28 mouse cellular contexts compared by ENCODE assay signal in the genomic region with DNA sequence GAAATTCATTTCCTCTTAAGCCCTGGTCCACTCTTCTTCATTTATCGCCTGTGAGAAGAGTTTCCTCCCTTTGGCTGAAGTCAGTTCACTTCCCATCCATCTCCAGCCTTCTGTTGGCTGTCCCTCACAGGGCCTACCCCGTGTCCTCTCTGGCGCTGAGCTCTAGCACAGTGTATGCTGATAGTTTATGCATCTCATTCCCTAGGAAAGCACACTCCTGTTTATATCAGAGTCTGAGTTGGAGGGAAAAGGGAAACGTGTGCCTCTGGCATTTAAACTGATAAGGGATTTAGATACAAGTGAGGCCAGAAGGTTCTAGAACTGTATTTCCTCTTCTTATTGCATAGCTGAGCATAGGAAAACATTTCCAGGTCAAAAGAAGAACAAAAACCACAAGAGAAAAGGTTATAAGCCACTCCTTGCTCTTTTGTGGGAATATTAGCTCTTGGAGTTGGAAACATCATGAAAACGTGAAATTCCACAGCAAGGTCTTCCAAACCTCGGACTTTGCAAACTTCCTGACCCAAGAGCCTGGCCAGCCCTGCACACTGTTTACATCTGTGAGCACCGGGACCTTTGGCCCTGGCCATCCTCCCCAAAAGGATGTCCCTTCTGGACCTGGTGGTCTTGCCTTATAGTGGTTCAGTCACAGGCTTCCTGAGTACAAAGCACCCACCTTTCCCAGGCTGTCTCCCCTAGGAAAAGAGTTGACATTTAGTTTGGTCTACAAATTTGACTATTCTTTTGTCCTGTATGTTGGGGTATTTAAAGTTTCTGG.
A peak's percentile ranks its signal among the peaks of the same experiment; 100 is the strongest.
DNase-seq lines count a peak whose midpoint lies in the region; ATAC-seq and TF ChIP-seq lines count a peak whose summit lies in the region.
"Had no signal": no experiment of that assay in that cellular context is flagged by ENCODE, and none has a peak within 500 bp of the region (broad histone marks: within the 10 kb centered on the region; RNA-seq: fewer than 3 reads in every experiment).

No protein-coding gene starts in this region.

- DNase-seq in heart, adult 8-10 months (ENCODE audit: low spot score), result no peak
- peak; percentile 12 for DNase-seq in liver, adult 2 months (ENCODE audit: extremely low read depth, low read depth, low spot score)
- no peak for DNase-seq in liver
- DNase-seq in spleen, adult 2 months (ENCODE audit: low read depth in 1 of 2, low spot score in 2 of 2), result no peak
- DNase-seq in spleen, adult 18-20 months, result no peak
- DNase-seq in stomach, postnatal 0 days (ENCODE audit: low spot score), result no peak
- DNase-seq: adrenal gland, adult 8-10 months; cerebellum, adult 11-12 months; cerebellum, postnatal 10 days; heart, postnatal 10 days; kidney, adult 2 months; kidney, postnatal 10 days; left cerebral cortex, postnatal 4 days; retina, postnatal 1 day; right cerebral cortex, postnatal 25 days had no signal

- peaks cover 13% of the 10 kb centered on the region for H3K4me1 ChIP-seq in heart, embryonic 12.5 days (replicated peaks)
- H3K4me1 ChIP-seq in liver, adult 2 months (ENCODE audit: control insufficient read depth, insufficient read depth, low read length), result no peaks in the 10 kb centered on the region
- no peaks in the 10 kb centered on the region for H3K4me1 ChIP-seq in spleen, adult 2 months (ENCODE audit: control insufficient read depth, insufficient read depth, insufficient read length)
- no peaks in the 10 kb centered on the region for H3K4me1 ChIP-seq in stomach, postnatal 0 days (replicated peaks; ENCODE audit: control insufficient read depth, insufficient read depth)
- no peaks in the 10 kb centered on the region for H3K4me1 ChIP-seq in forebrain, embryonic 16.5 days (replicated peaks; ENCODE audit: control insufficient read depth, insufficient read depth, low read length)
- H3K4me1 ChIP-seq: embryonic facial prominence, embryonic 10.5 days; limb, embryonic 15.5 days; midbrain, embryonic 10.5 days; neural tube, embryonic 13.5 days had no signal

- TF ChIP-seq POLR2A in liver, adult 2 months (IDR thresholded peaks at IDR 0.05; ENCODE audit: extremely low read depth, insufficient read depth, low read length), result no peak
- no peak for TF ChIP-seq POLR2A in spleen, adult 2 months (IDR thresholded peaks at IDR 0.05; ENCODE audit: low read depth, low read length)

- no peak overlapping the region for H3K4me3 ChIP-seq in heart, embryonic 12.5 days
- H3K4me3 ChIP-seq in liver, adult 2 months (ENCODE audit: insufficient read depth, low read depth, low read length), result no peak overlapping the region
- no peak overlapping the region for H3K4me3 ChIP-seq in spleen, adult 2 months (ENCODE audit: extremely low read depth, insufficient read depth, insufficient read length)
- H3K4me3 ChIP-seq in stomach, postnatal 0 days (ENCODE audit: low read depth, low read length), result no peak overlapping the region
- no peak overlapping the region for H3K4me3 ChIP-seq in forebrain, embryonic 16.5 days (replicated peaks; ENCODE audit: low read length)
- H3K4me3 ChIP-seq: embryonic facial prominence, embryonic 10.5 days; left cerebral cortex, adult 2 months; limb, embryonic 15.5 days; midbrain, embryonic 10.5 days; myocyte; neural tube, embryonic 13.5 days had no signal

- ATAC-seq in heart, embryonic 12.5 days (ENCODE audit: insufficient number of reproducible peaks, low FRiP score), result peak; percentile 67
- 0 out of 2 replicates have a peak, but pooled peaks have one; percentile 54 for ATAC-seq in stomach, postnatal 0 days (ENCODE audit: low FRiP score, low TSS enrichment)
- ATAC-seq in forebrain, embryonic 16.5 days, result no peak
- ATAC-seq: CD4-positive, CD25-positive, alpha-beta regulatory T cell, adult 4 months; inflammation-experienced regulatory T-cells, adult 6 months; midbrain, embryonic 16.5 days; Patski had no signal

- TF ChIP-seq EP300 in stomach, postnatal 0 days (optimal IDR thresholded peaks at IDR 0.05), result no peak

- 45% methylated on average over 7 of the region's 7 CpGs for WGBS in heart, embryonic 12.5 days
- WGBS in liver, adult 2 months, result 70% methylated on average over 7 of the region's 7 CpGs
- 82% methylated on average over 7 of the region's 7 CpGs for WGBS in spleen, adult 2 months
- 46% methylated on average over 7 of the region's 7 CpGs for WGBS in stomach, postnatal 0 days
- 81% methylated on average over 7 of the region's 7 CpGs for WGBS in forebrain, embryonic 16.5 days

- H3K79me2 ChIP-seq in liver, adult 2 months (ENCODE audit: control insufficient read depth, insufficient read depth, low read length), result no peaks in the 10 kb centered on the region

- no peak overlapping the region for H3K27ac ChIP-seq in heart, embryonic 12.5 days (ENCODE audit: poor library complexity, severe bottlenecking)
- 0 out of 2 replicates have a peak overlapping the region, but pooled peaks have one; percentile 34 for H3K27ac ChIP-seq in liver, adult 2 months (replicated peaks; ENCODE audit: insufficient read depth, low read depth, low read length)
- peak overlapping the region; percentile 20; the same call in 1 of the 2 replicates for H3K27ac ChIP-seq in spleen, adult 2 months (ENCODE audit: insufficient read depth, low read length)
- no peak overlapping the region for H3K27ac ChIP-seq in stomach, postnatal 0 days (replicated peaks)
- no peak overlapping the region for H3K27ac ChIP-seq in forebrain, embryonic 16.5 days (ENCODE audit: low read length)
- H3K27ac ChIP-seq: embryonic facial prominence, embryonic 10.5 days; hindbrain, embryonic 14.5 days; left cerebral cortex, adult 2 months; limb, embryonic 15.5 days; midbrain, embryonic 10.5 days; neural tube, embryonic 13.5 days had no signal

- H3K4me2 ChIP-seq in heart, embryonic 12.5 days, result no peak overlapping the region
- no peak overlapping the region for H3K4me2 ChIP-seq in stomach, postnatal 0 days (replicated peaks; ENCODE audit: low read depth)
- H3K4me2 ChIP-seq in forebrain, embryonic 16.5 days (ENCODE audit: low read length), result no peak overlapping the region
- H3K4me2 ChIP-seq: hindbrain, embryonic 14.5 days; limb, embryonic 15.5 days; neural tube, embryonic 13.5 days had no signal

- no peak for TF ChIP-seq CTCF in liver, adult 2 months (IDR thresholded peaks at IDR 0.05; ENCODE audit: low read depth, low read length)
- no peak for TF ChIP-seq CTCF in spleen, adult 2 months (IDR thresholded peaks at IDR 0.05; ENCODE audit: extremely low read depth, insufficient read depth, insufficient read length, insufficient replicate concordance)
- no peak for TF ChIP-seq CTCF in stomach, postnatal 0 days (IDR thresholded peaks at IDR 0.05; ENCODE audit: low read depth)

- H3K27me3 ChIP-seq in heart, embryonic 12.5 days (replicated peaks), result no peaks in the 10 kb centered on the region
- no peaks in the 10 kb centered on the region for H3K27me3 ChIP-seq in liver, adult 2 months (ENCODE audit: control insufficient read depth, insufficient read depth, low read length)
- H3K27me3 ChIP-seq in spleen, adult 2 months (ENCODE audit: control insufficient read depth, insufficient read depth, low read length), result no peaks in the 10 kb centered on the region
- no peaks in the 10 kb centered on the region for H3K27me3 ChIP-seq in stomach, postnatal 0 days (ENCODE audit: control insufficient read depth, insufficient read depth, low read length)
- H3K27me3 ChIP-seq in forebrain, embryonic 16.5 days (replicated peaks; ENCODE audit: control insufficient read depth, insufficient read depth, low read length), result no peaks in the 10 kb centered on the region
- H3K27me3 ChIP-seq: limb, embryonic 15.5 days; neural tube, embryonic 13.5 days; Patski had no signal

- no peaks in the 10 kb centered on the region for H3K36me3 ChIP-seq in heart, embryonic 12.5 days
- H3K36me3 ChIP-seq in liver, adult 2 months (ENCODE audit: control insufficient read depth, insufficient read depth, low read length), result peaks cover 39% of the 10 kb centered on the region
- peaks cover 3% of the 10 kb centered on the region for H3K36me3 ChIP-seq in spleen, adult 2 months (ENCODE audit: control insufficient read depth, insufficient read depth, low read length)
- no peaks in the 10 kb centered on the region for H3K36me3 ChIP-seq in stomach, postnatal 0 days (ENCODE audit: control insufficient read depth, insufficient read depth, low read length)
- H3K36me3 ChIP-seq in forebrain, embryonic 16.5 days (ENCODE audit: control insufficient read depth, insufficient read depth), result no peaks in the 10 kb centered on the region
- H3K36me3 ChIP-seq: embryonic facial prominence, embryonic 10.5 days; limb, embryonic 15.5 days; midbrain, embryonic 10.5 days; neural tube, embryonic 13.5 days had no signal

- no peak overlapping the region for H3K9ac ChIP-seq in heart, embryonic 12.5 days
- no peak overlapping the region for H3K9ac ChIP-seq in liver, adult 2 months (ENCODE audit: low read depth, low read length)
- H3K9ac ChIP-seq in stomach, postnatal 0 days (ENCODE audit: low read length), result no peak overlapping the region
- H3K9ac ChIP-seq in forebrain, embryonic 16.5 days (replicated peaks; ENCODE audit: low read depth, low read length), result no peak overlapping the region
- H3K9ac ChIP-seq: hindbrain, embryonic 14.5 days; limb, embryonic 15.5 days; neural tube, embryonic 13.5 days had no signal

- H3K9me3 ChIP-seq in heart, embryonic 12.5 days (replicated peaks), result no peaks in the 10 kb centered on the region
- H3K9me3 ChIP-seq in stomach, postnatal 0 days (ENCODE audit: control insufficient read depth, low read length), result no peaks in the 10 kb centered on the region
- H3K9me3 ChIP-seq in forebrain, embryonic 16.5 days (ENCODE audit: control insufficient read depth, low read length), result no peaks in the 10 kb centered on the region
- H3K9me3 ChIP-seq: embryonic facial prominence, embryonic 10.5 days; limb, embryonic 15.5 days; midbrain, embryonic 10.5 days; neural tube, embryonic 13.5 days had no signal

Comparison
In these comparisons a context has a peak if more than half of its experiments do, and no peak if none do; other contexts are left out.
1. H3K27ac ChIP-seq: peak in liver, adult 2 months (single experiment) and spleen, adult 2 months (single experiment); none in heart, embryonic 12.5 days (single experiment), stomach, postnatal 0 days (single experiment) and forebrain, embryonic 16.5 days (single experiment).